8 mouse cellular contexts compared by ENCODE assay signal in genomic region chr17:85089621-85090020, GRCm38 (mm10). TPM values are rescaled to one million over a fixed set of nuclear protein-coding genes. Genes with fewer than 3 reads are reported as not detected.
DNase-seq lines count a peak whose midpoint lies in the region; ATAC-seq and TF ChIP-seq lines count a peak whose summit lies in the region.

No protein-coding gene starts in this region.

- no peaks in the 10 kb centered on the region for H3K27me3 ChIP-seq in heart, embryonic 12.5 days (replicated peaks)
- no peaks in the 10 kb centered on the region for H3K27me3 ChIP-seq in hindbrain, postnatal 0 days (ENCODE audit: insufficient read depth, low read length)
- H3K27me3 ChIP-seq in midbrain, postnatal 0 days (ENCODE audit: insufficient read depth, low read length), result no peaks in the 10 kb centered on the region

- H3K9me3 ChIP-seq in heart, embryonic 12.5 days (replicated peaks), result no peaks in the 10 kb centered on the region
- H3K9me3 ChIP-seq in hindbrain, postnatal 0 days (ENCODE audit: low read length), result no peaks in the 10 kb centered on the region
- H3K9me3 ChIP-seq in midbrain, postnatal 0 days (ENCODE audit: low read length), result no peaks in the 10 kb centered on the region

- peak overlapping the region; percentile 95 for H3K4me2 ChIP-seq in heart, embryonic 12.5 days
- H3K4me2 ChIP-seq in hindbrain, postnatal 0 days (ENCODE audit: low read depth, low read length), result peak overlapping the region; percentile 68
- H3K4me2 ChIP-seq in midbrain, postnatal 0 days (ENCODE audit: low read depth, low read length, poor library complexity, severe bottlenecking), result peak overlapping the region; percentile 74

- no peak for ATAC-seq in heart, embryonic 12.5 days (ENCODE audit: insufficient number of reproducible peaks, low FRiP score)
- ATAC-seq in hindbrain, postnatal 0 days, result peak; percentile 28
- ATAC-seq in midbrain, postnatal 0 days (ENCODE audit: low FRiP score), result peak; percentile 24; the same call in 1 of the 2 replicates
- ATAC-seq in monocyte, adult 5-6 weeks (replicated peaks; ENCODE audit: insufficient number of reproducible peaks, low FRiP score, low TSS enrichment, poor library complexity, severe bottlenecking), result no peak

- H3K4me3 ChIP-seq in heart, embryonic 12.5 days, result peak overlapping the region; percentile 90
- H3K4me3 ChIP-seq in brown adipose tissue, adult 24 weeks (ENCODE audit: insufficient read depth, low read depth, low read length), result peak overlapping the region; percentile 72
- peak overlapping the region; percentile 85 for H3K4me3 ChIP-seq in hindbrain, postnatal 0 days (ENCODE audit: low read length)
- H3K4me3 ChIP-seq in midbrain, postnatal 0 days (ENCODE audit: low read depth, low read length), result peak overlapping the region; percentile 88

- H3K27ac ChIP-seq in heart, embryonic 12.5 days (ENCODE audit: poor library complexity, severe bottlenecking), result peak overlapping the region; percentile 79
- peak overlapping the region; percentile 18; the same call in 1 of the 2 replicates for H3K27ac ChIP-seq in brown adipose tissue, adult 24 weeks (replicated peaks; ENCODE audit: low read depth, low read length)
- H3K27ac ChIP-seq in hindbrain, postnatal 0 days, result peak overlapping the region; percentile 95
- H3K27ac ChIP-seq in midbrain, postnatal 0 days (ENCODE audit: low read depth, low read length), result peak overlapping the region; percentile 96

- peak overlapping the region; percentile 85 for H3K9ac ChIP-seq in heart, embryonic 12.5 days
- H3K9ac ChIP-seq in hindbrain, postnatal 0 days (replicated peaks; ENCODE audit: low read length), result peak overlapping the region; percentile 90
- peak overlapping the region; percentile 85 for H3K9ac ChIP-seq in midbrain, postnatal 0 days (replicated peaks; ENCODE audit: low read length, poor library complexity, severe bottlenecking)

- no peaks in the 10 kb centered on the region for H3K36me3 ChIP-seq in heart, embryonic 12.5 days
- no peaks in the 10 kb centered on the region for H3K36me3 ChIP-seq in hindbrain, postnatal 0 days (ENCODE audit: insufficient read depth, low read length)
- H3K36me3 ChIP-seq in midbrain, postnatal 0 days (ENCODE audit: insufficient read depth, low read length), result no peaks in the 10 kb centered on the region

- DNase-seq in heart, adult 18-20 months, result no peak
- peak; percentile 33 for DNase-seq in 416B (ENCODE audit: low read depth)
- peak; percentile 46 for DNase-seq in hindbrain, postnatal 0 days (ENCODE audit: low spot score)
- DNase-seq in midbrain, postnatal 0 days (ENCODE audit: low spot score), result peak; percentile 49
- no peak for DNase-seq in layer of hippocampus, postnatal 36 days

- WGBS in heart, embryonic 12.5 days, result under 1% methylated on average over 16 of the region's 16 CpGs
- WGBS in hindbrain, postnatal 0 days, result under 1% methylated on average over 16 of the region's 16 CpGs
- WGBS in midbrain, postnatal 0 days, result 0% methylated on average over 16 of the region's 16 CpGs

- TF ChIP-seq CTCF in hindbrain, postnatal 0 days (IDR thresholded peaks at IDR 0.05; ENCODE audit: low read depth), result no peak
- TF ChIP-seq CTCF in midbrain, postnatal 0 days (IDR thresholded peaks at IDR 0.05), result no peak

- peaks cover 6% of the 10 kb centered on the region for H3K4me1 ChIP-seq in heart, embryonic 12.5 days (replicated peaks)
- H3K4me1 ChIP-seq in brown adipose tissue, adult 24 weeks (ENCODE audit: control insufficient read depth, insufficient read depth, insufficient read length, low read length), result no peaks in the 10 kb centered on the region
- no peaks in the 10 kb centered on the region for H3K4me1 ChIP-seq in hindbrain, postnatal 0 days (ENCODE audit: insufficient read depth, low read length)
- peaks cover 17% of the 10 kb centered on the region; the same call in 1 of the 2 replicates for H3K4me1 ChIP-seq in midbrain, postnatal 0 days (ENCODE audit: insufficient read depth, low read length)

RNA-seq across cellular contexts. Expression of gene Prepl, which starts 0.4 kb away (rescaled TPM):
- 31.3 and 32.2 TPM in 2 replicates for polyA plus RNA-seq in heart, embryonic 12.5 days (2016; fragmentation: Nextera tagmentation; extraction: Ambion mirVana)
- total RNA-seq in heart, adult 18-20 months (2021), result 100 to 1,000 TPM; 115 to 119 TPM
- 14.8 and 19.0 TPM in 2 replicates for polyA plus RNA-seq in brown adipose tissue, adult 24 weeks (2012; ENCODE audit: insufficient read depth, insufficient read length, missing spikeins)
- 94.0 and 104 TPM in 2 replicates for total RNA-seq in hindbrain, postnatal 0 days (2014; rRNA removed)
- polyA plus RNA-seq in hindbrain, postnatal 0 days (2015; fragmentation: Nextera tagmentation; extraction: Ambion mirVana), result 105 and 124 TPM in 2 replicates
- 111 and 149 TPM in 2 replicates for total RNA-seq in midbrain, postnatal 0 days (2014; rRNA removed)
- polyA plus RNA-seq in midbrain, postnatal 0 days (2015; fragmentation: Nextera tagmentation; extraction: Ambion mirVana), result 150 and 151 TPM in 2 replicates
- 5.8 to 12.0 TPM (median 6.1 TPM) in 3 replicates for total RNA-seq in monocyte, adult 5-6 weeks (2017)
- 100 to 1,000 TPM; 346 to 372 TPM for total RNA-seq in layer of hippocampus, postnatal 36 days (2021)

RNA-seq across cellular contexts. Expression of gene Camkmt, which starts 0.7 kb away (rescaled TPM):
- polyA plus RNA-seq in heart, embryonic 12.5 days (2016; fragmentation: Nextera tagmentation; extraction: Ambion mirVana), result 5.7 and 6.6 TPM in 2 replicates
- total RNA-seq in heart, adult 18-20 months (2021), result 1 to 10 TPM; 2.2 to 3.3 TPM
- 7.2 and 9.2 TPM in 2 replicates for polyA plus RNA-seq in brown adipose tissue, adult 24 weeks (2012; ENCODE audit: insufficient read depth, insufficient read length, missing spikeins)
- 5.2 and 8.4 TPM in 2 replicates for total RNA-seq in hindbrain, postnatal 0 days (2014; rRNA removed)
- 15.4 and 15.9 TPM in 2 replicates for polyA plus RNA-seq in hindbrain, postnatal 0 days (2015; fragmentation: Nextera tagmentation; extraction: Ambion mirVana)
- 6.1 and 12.6 TPM in 2 replicates for total RNA-seq in midbrain, postnatal 0 days (2014; rRNA removed)
- 21.4 and 21.5 TPM in 2 replicates for polyA plus RNA-seq in midbrain, postnatal 0 days (2015; fragmentation: Nextera tagmentation; extraction: Ambion mirVana)
- total RNA-seq in monocyte, adult 5-6 weeks (2017), result 1.9 to 7.5 TPM in 2 of 3 replicates, not detected in the other
- total RNA-seq in layer of hippocampus, postnatal 36 days (2021), result 10 to 100 TPM; 12.5 to 13.5 TPM

Comparison
In these comparisons a context has a peak if more than half of its experiments do, and no peak if none do; other contexts are left out.
1. ATAC-seq: peak in hindbrain, postnatal 0 days (single experiment) and midbrain, postnatal 0 days (single experiment); none in heart, embryonic 12.5 days (single experiment) and monocyte, adult 5-6 weeks (single experiment).
2. H3K27ac ChIP-seq: peak in every context shown above with its lines; median percentile 96 in midbrain, postnatal 0 days; 95 in hindbrain, postnatal 0 days; 79 in heart, embryonic 12.5 days; 18 in brown adipose tissue, adult 24 weeks.
3. DNase-seq: peak in 416B (single experiment), hindbrain, postnatal 0 days (single experiment) and midbrain, postnatal 0 days (single experiment); none in heart, adult 18-20 months (0 of 2) and layer of hippocampus, postnatal 36 days (0 of 2).
4. Peak in every context shown above with its lines, with median percentiles within 50 percentile points of each other: H3K4me2 ChIP-seq, H3K4me3 ChIP-seq and H3K9ac ChIP-seq.